Mouse (Mus musculus) spleen, adult 2 months (tissue): ENCODE results near the gene Mcfd2. TPM values are rescaled to one million over a fixed set of nuclear protein-coding genes. Genes with fewer than 3 reads are reported as not detected.

ENCODE experiments used
- DNase-seq, 2 experiments: peaks; one replicate each; pipeline versions ENCODE4 v3.0.0 to v3.0.0-alpha.2; 2012 to 2021; ENCODE audit warnings: low spot score in 2 of 2, low read depth in 1 of 2
- H3K27ac ChIP-seq: fragments of 200-500 bp; 2 replicates; pipeline ENCODE4 v1.5.1; 2012; ENCODE audit warnings: low read length, inconsistent platforms; ENCODE audit not compliant: insufficient read depth
- H3K27me3 ChIP-seq: fragments of 200-500 bp; 2 replicates; pipeline ENCODE4 v1.6.1; 2012; ENCODE audit warnings: mild to moderate bottlenecking, moderate library complexity, low read length, inconsistent platforms; ENCODE audit not compliant: control insufficient read depth, insufficient read depth
- H3K36me3 ChIP-seq: fragments of 200-500 bp; 2 replicates; pipeline ENCODE4 v1.6.1; 2012; ENCODE audit warnings: mild to moderate bottlenecking, low read length, inconsistent platforms; ENCODE audit not compliant: control insufficient read depth, insufficient read depth
- H3K4me1 ChIP-seq: fragments of 200-500 bp; 2 replicates; pipeline ENCODE4 v1.6.1; 2011; ENCODE audit warnings: inconsistent platforms; ENCODE audit not compliant: control insufficient read depth, insufficient read depth, insufficient read length
- H3K4me3 ChIP-seq: fragments of 200-500 bp; 2 replicates; pipeline ENCODE4 v1.5.1; 2011; ENCODE audit warnings: mild to moderate bottlenecking, inconsistent platforms; ENCODE audit not compliant: insufficient read depth, insufficient read length; ENCODE audit errors: extremely low read depth
- CTCF ChIP-seq: fragments of 200-500 bp; IDR thresholded peaks from 2 replicates; pipeline ENCODE4 v1.5.1; 2011; ENCODE audit warnings: mild to moderate bottlenecking, inconsistent platforms; ENCODE audit not compliant: insufficient read depth, insufficient read length, insufficient replicate concordance; ENCODE audit errors: extremely low read depth
- POLR2A ChIP-seq: fragments of 200-500 bp; IDR thresholded peaks from 2 replicates; pipeline ENCODE4 v1.6.1; 2011; ENCODE audit warnings: low read depth, low read length, inconsistent platforms
- WGBS: fragments of 180-500 bp; shearing (Covaris S2); methylation state at CpG from one replicate; pipeline ENCODE4 v1.1.7; 2018; 5-methylcytosine and 5-hydroxymethylcytosine counted together
- polyA plus RNA-seq: library from polyadenylated mRNA; depleted of rRNA; stranded (reverse); fragments of >200 nt; gene quantifications from 2 replicates; pipeline ENCODE4 v1.2.3, GENCODE M21; 2012; rRNA removed

The Mcfd2 gene
- 38.5 and 47.0 TPM in 2 replicates for polyA plus RNA-seq

- Histone ChIP-seq H3K27ac (peak within 1 kb of the TSS; percentile 59), H3K36me3 (no peaks in the 10 kb centered on the region), H3K4me3 (peak within 1 kb of the TSS; percentile 79), H3K4me1 (peaks cover 5% of the 10 kb centered on the region; the same call in 1 of the 2 replicates), H3K27me3 (no peaks in the 10 kb centered on the region)
- under 1% methylated on average over 41 of the region's 41 CpGs for WGBS
- DNase-seq, result peak; percentile 83 to 94
- no peak for TF ChIP-seq CTCF
- TF ChIP-seq POLR2A, result peak; percentile 49
These were observed at the start of gene Mcfd2 for GRCm38 (mm10) chr17:87265792-87266186. Gene Mcfd2, minus strand, starts transcription at chr17:87265935.

- peak overlapping the region; percentile 95 for H3K27ac ChIP-seq
- 3% methylated on average over 9 of the region's 9 CpGs for WGBS
- peak overlapping the region; percentile 27; the same call in 1 of the 2 replicates for H3K4me3 ChIP-seq
- peaks cover 16% of the 10 kb centered on the region for H3K36me3 ChIP-seq
- H3K27me3 ChIP-seq, result no peaks in the 10 kb centered on the region
- peak; percentile 93 for TF ChIP-seq CTCF
- TF ChIP-seq POLR2A, result no peak
- peaks cover 9% of the 10 kb centered on the region; the same call in 1 of the 2 replicates for H3K4me1 ChIP-seq
- DNase-seq, result peak; percentile 81 to 90
These were observed 49.3 kb upstream of the Mcfd2 start for GRCm38 (mm10) chr17:87315021-87315531.

DNA sequence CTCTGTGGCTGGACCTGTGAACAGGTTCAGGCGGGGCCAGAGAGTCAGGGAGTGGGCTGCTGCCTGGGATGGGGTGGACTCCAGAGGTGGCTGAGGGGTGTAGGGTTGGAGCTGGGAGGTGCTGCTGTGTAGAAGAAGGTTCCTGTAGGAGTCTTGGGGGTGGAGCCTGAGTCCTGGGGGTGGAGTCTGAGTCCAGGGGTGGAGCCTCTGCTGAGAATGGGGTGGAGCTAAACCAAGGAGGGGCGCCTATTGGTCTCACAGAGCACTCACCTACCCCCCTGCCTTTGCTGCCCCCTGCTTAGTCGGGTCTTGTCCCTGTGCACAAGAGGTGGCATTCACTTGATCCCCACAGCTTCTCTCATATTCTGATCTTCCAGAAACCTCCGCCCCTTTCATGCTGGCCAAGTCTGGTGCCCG lies 48.8 kb upstream of the Mcfd2 start:
- Histone ChIP-seq H3K4me1 (peaks cover 9% of the 10 kb centered on the region; the same call in 1 of the 2 replicates), H3K36me3 (peaks cover 22% of the 10 kb centered on the region), H3K27me3 (no peaks in the 10 kb centered on the region), H3K27ac (peak overlapping the region; percentile 95; the same call in 1 of the 2 replicates), H3K4me3 (no peak overlapping the region)
- peak in 1 of 2 experiments; percentile 60 for DNase-seq
- no peak for TF ChIP-seq CTCF
- TF ChIP-seq POLR2A, result no peak
- 60% methylated on average over 5 of the region's 5 CpGs for WGBS

DNA sequence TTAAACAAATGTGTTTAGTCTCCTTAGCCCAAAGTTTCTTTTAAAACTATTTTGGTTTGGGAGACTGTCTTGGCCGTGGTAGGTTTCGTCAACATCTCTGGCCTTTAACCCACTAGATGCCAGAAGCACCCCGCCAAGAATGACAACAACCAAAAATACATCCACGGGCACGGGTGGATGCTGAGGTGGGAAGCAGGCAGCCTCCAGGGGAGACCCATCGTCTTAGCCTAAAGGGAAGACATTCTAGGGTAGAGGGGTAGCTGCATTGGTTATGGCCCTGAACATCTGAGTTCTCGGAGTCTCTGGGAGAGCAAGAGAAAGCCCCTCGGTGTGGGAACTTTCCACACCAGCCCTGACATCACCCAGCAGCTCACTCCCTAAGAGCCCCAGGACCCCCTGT lies 48.4 kb upstream of the Mcfd2 start:
- Histone ChIP-seq H3K27me3 (no peaks in the 10 kb centered on the region), H3K4me3 (no peak overlapping the region), H3K36me3 (peaks cover 26% of the 10 kb centered on the region), H3K27ac (0 out of 2 replicates have a peak overlapping the region, but pooled peaks have one; percentile 95), H3K4me1 (peaks cover 9% of the 10 kb centered on the region; the same call in 1 of the 2 replicates)
- TF ChIP-seq POLR2A, result no peak
- TF ChIP-seq CTCF, result no peak
- no peak for DNase-seq
- 95% methylated on average over 8 of the region's 8 CpGs for WGBS

DNA sequence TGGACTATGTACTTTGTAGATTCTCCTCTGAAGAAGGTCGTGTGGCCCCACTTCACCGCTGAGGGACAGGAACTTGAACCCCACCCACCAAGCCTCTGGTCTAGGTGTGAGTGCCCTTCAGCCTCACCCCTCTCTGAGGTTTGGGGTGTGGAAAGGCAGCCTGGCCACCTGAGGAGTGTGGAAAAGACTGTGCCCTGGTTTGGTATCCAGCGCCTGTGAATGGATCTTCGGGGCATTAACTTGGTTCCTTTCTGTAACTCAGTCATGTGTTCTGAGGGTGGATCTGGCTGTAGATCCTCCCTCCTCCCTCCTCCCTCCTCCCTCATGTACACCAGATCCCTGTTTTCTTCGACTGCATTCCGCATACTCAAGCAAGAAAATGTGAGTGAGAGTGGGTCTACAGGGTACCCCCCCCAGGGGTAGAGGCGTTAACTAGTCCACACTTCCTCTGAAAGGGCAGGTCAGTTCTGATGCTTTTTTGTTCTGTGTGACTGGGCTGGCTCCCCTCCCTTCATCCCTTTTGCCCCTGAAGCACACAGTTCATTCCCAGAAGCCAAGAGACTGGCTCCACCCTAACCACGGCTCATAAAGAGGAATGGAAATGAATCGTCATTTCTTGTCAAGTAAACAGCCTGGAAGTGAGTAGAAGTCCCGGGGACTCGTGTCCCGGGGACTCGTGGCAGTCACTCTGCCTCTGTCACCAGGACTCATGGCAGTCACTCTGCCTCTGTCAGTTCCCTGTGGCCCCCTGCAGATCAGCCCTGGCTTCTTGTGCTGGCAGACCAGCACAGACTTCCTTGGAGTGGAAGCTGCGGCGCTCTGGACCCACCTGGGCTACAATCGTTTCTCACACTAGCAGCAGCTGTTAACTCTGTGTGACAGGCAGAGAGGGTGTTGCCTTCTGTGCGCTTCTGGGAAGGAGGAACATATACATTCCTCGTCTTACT lies 47.5 kb upstream of the Mcfd2 start:
- Histone ChIP-seq H3K27me3 (no peaks in the 10 kb centered on the region), H3K36me3 (peaks cover 33% of the 10 kb centered on the region), H3K27ac (no peak overlapping the region), H3K4me3 (no peak overlapping the region), H3K4me1 (peaks cover 9% of the 10 kb centered on the region; the same call in 1 of the 2 replicates)
- no peak for TF ChIP-seq CTCF
- no peak for TF ChIP-seq POLR2A
- 73% methylated on average over 18 of the region's 18 CpGs for WGBS
- no peak for DNase-seq

- WGBS, result 96% methylated on average over 12 of the region's 12 CpGs
- no peak for DNase-seq
- peaks cover 37% of the 10 kb centered on the region for H3K36me3 ChIP-seq
- peaks cover 9% of the 10 kb centered on the region; the same call in 1 of the 2 replicates for H3K4me1 ChIP-seq
- H3K4me3 ChIP-seq, result no peak overlapping the region
- no peak overlapping the region for H3K27ac ChIP-seq
- H3K27me3 ChIP-seq, result no peaks in the 10 kb centered on the region
- TF ChIP-seq CTCF (no peak), POLR2A (no peak)
These were observed 46.6 kb upstream of the Mcfd2 start for GRCm38 (mm10) chr17:87312351-87312750.
